28 mouse cellular contexts compared by ENCODE assay signal in genomic region chr11:53532231-53532620, GRCm38 (mm10). TPM values are rescaled to one million over a fixed set of nuclear protein-coding genes. Genes with fewer than 3 reads are reported as not detected.
DNase-seq lines count a peak whose midpoint lies in the region; ATAC-seq and TF ChIP-seq lines count a peak whose summit lies in the region.
"Had no signal": no experiment of that assay in that cellular context is flagged by ENCODE, and none has a peak within 500 bp of the region (broad histone marks: within the 10 kb centered on the region; RNA-seq: fewer than 3 reads in every experiment).

No protein-coding gene starts in this region.

- DNase-seq in layer of hippocampus, adult 2 months (ENCODE audit: low spot score in 2 of 2): no peak
- DNase-seq in layer of hippocampus, postnatal 36 days: no peak
- DNase-seq in 416B (ENCODE audit: low read depth): peak; percentile 68
- DNase-seq in ES-E14 (ENCODE audit: low read depth, low spot score): no peak
- DNase-seq in hindbrain, embryonic 14.5 days (ENCODE audit: low spot score): no peak
- no peak for DNase-seq in urinary bladder, postnatal 36 days (ENCODE audit: low spot score in 2 of 2)
- DNase-seq: adrenal gland, adult 8-10 months; heart, postnatal 10 days; kidney, adult 2 months; kidney, postnatal 25 days; lung, adult 2 months; lung, postnatal 14 days; midbrain, embryonic 14.5 days; retina, postnatal 1 day; thymus, postnatal 25 days had no signal

- H3K4me3 ChIP-seq in layer of hippocampus, adult 2 months: no peak overlapping the region
- H3K4me3 ChIP-seq in ES-E14 (ENCODE audit: insufficient read depth in 1 of 2, low read depth in 1 of 2, low read length in 2 of 2, poor library complexity in 1 of 2, severe bottlenecking in 1 of 2): no peak overlapping the region
- no peak overlapping the region for H3K4me3 ChIP-seq in hindbrain, embryonic 14.5 days (replicated peaks; ENCODE audit: low read length)
- H3K4me3 ChIP-seq: embryonic facial prominence, embryonic 10.5 days; forebrain, embryonic 15.5 days; heart, embryonic 12.5 days; hindbrain, embryonic 12.5 days had no signal

- 100% methylated on average over 1 of the region's 1 CpGs for WGBS in hindbrain, embryonic 14.5 days

- TF ChIP-seq CTCF in layer of hippocampus, adult 2 months (conservative IDR thresholded peaks at IDR 0.05): peak; percentile 46

- in situ Hi-C loops in ES-E14 (cut with MboI; ENCODE audit: low sequenced_read_pairs in 2 of 2, unreplicated experiment in 2 of 2): no loop called here

- H3K4me1 ChIP-seq in ES-E14 (ENCODE audit: control insufficient read depth in 2 of 2, insufficient read depth in 2 of 2, low read length in 2 of 2, poor library complexity in 1 of 2): peaks cover 0 to 2% of the 10 kb centered on the region in 2 experiments; a peak in 1 of 4 replicates
- 0 out of 2 replicates have a peak, but pooled peaks cover 7% of the 10 kb centered on the region for H3K4me1 ChIP-seq in hindbrain, embryonic 14.5 days (replicated peaks; ENCODE audit: control insufficient read depth, insufficient read depth, low read length)

- peaks cover 14% of the 10 kb centered on the region; the same call in 1 of the 2 replicates for H3K36me3 ChIP-seq in ES-E14 (ENCODE audit: control insufficient read depth, insufficient read depth, low read length, poor library complexity, severe bottlenecking)
- H3K36me3 ChIP-seq in hindbrain, embryonic 14.5 days (replicated peaks; ENCODE audit: control insufficient read depth, insufficient read depth): peaks cover 38% of the 10 kb centered on the region

- no peak overlapping the region for H3K4me2 ChIP-seq in hindbrain, embryonic 14.5 days (replicated peaks)
- H3K4me2 ChIP-seq: forebrain, embryonic 15.5 days; heart, embryonic 12.5 days; hindbrain, embryonic 12.5 days had no signal

- H3K27ac ChIP-seq in layer of hippocampus, adult 2 months: no peak overlapping the region
- no peak overlapping the region for H3K27ac ChIP-seq in ES-E14 (ENCODE audit: insufficient read depth, low read depth, low read length, poor library complexity, severe bottlenecking)
- no peak overlapping the region for H3K27ac ChIP-seq in hindbrain, embryonic 14.5 days
- H3K27ac ChIP-seq: embryonic facial prominence, embryonic 10.5 days; forebrain, embryonic 15.5 days; hindbrain, embryonic 12.5 days had no signal

- H3K27me3 ChIP-seq in hindbrain, embryonic 14.5 days (ENCODE audit: control insufficient read depth, insufficient read depth, low read length): no peaks in the 10 kb centered on the region
- H3K27me3 ChIP-seq: forebrain, embryonic 15.5 days; heart, embryonic 12.5 days had no signal

- peak; percentile 30; the same call in 1 of the 2 replicates for ATAC-seq in megakaryocyte, adult 5-6 weeks (ENCODE audit: poor library complexity, severe bottlenecking)
- no peak for ATAC-seq in hindbrain, embryonic 14.5 days (ENCODE audit: low FRiP score)
- ATAC-seq: forebrain, embryonic 15.5 days had no signal

- no peaks in the 10 kb centered on the region for H3K9me3 ChIP-seq in ES-E14 (ENCODE audit: control insufficient read depth, insufficient read depth, low read depth, low read length)
- no peaks in the 10 kb centered on the region for H3K9me3 ChIP-seq in hindbrain, embryonic 14.5 days (ENCODE audit: control insufficient read depth, low read length)
- H3K9me3 ChIP-seq: embryonic facial prominence, embryonic 10.5 days; forebrain, embryonic 15.5 days; heart, embryonic 12.5 days; hindbrain, embryonic 12.5 days had no signal

- H3K9ac ChIP-seq in ES-E14 (ENCODE audit: insufficient read depth, low read depth, low read length, poor library complexity, severe bottlenecking): no peak overlapping the region
- H3K9ac ChIP-seq in hindbrain, embryonic 14.5 days: no peak overlapping the region
- H3K9ac ChIP-seq: forebrain, embryonic 15.5 days; heart, embryonic 12.5 days; hindbrain, embryonic 12.5 days had no signal

TF ChIP-seq in ES-E14, 5 proteins besides CTCF, POLR2A, EP300 and RAD21:
- TF ChIP-seq HCFC1 (IDR thresholded peaks at IDR 0.05; ENCODE audit: borderline replicate concordance, insufficient read depth, low read length) (no peak), ZC3H11A (IDR thresholded peaks at IDR 0.05; ENCODE audit: borderline replicate concordance, low read depth, low read length) (no peak), MAFK (IDR thresholded peaks at IDR 0.05; ENCODE audit: insufficient read depth, low read depth, low read length) (0 out of 2 replicates have a peak, but pooled peaks have one; percentile 20), ZNF384 (IDR thresholded peaks at IDR 0.05; ENCODE audit: low read depth, low read length) (peak; percentile 88)

RNA-seq across cellular contexts. Expression of gene Sept8, which starts 13.2 kb away (rescaled TPM):
- total RNA-seq in layer of hippocampus, adult 2 months (2021): 100 to 1,000 TPM; 240 to 254 TPM
- 100 to 1,000 TPM; 256 to 257 TPM for total RNA-seq in layer of hippocampus, postnatal 36 days (2021)
- 14.3 and 16.8 TPM in 2 replicates for total RNA-seq in ES-E14 (2012; rRNA removed)
- 9.0 and 9.5 TPM in 2 replicates for total RNA-seq in megakaryocyte, adult 5-6 weeks (2015)
- 6.1 and 10.1 TPM in 2 replicates for total RNA-seq in megakaryocyte, adult 5-6 weeks (2017)
- 21.6 and 23.7 TPM in 2 replicates for polyA plus RNA-seq in hindbrain, embryonic 14.5 days (2014; fragmentation: Nextera tagmentation; extraction: Ambion mirVana)

RNA-seq across cellular contexts. Expression of gene Kif3a, which starts 35.0 kb away (rescaled TPM):
- total RNA-seq in layer of hippocampus, adult 2 months (2021): 100 to 1,000 TPM; 130 to 133 TPM
- 100 to 1,000 TPM; 131 to 139 TPM for total RNA-seq in layer of hippocampus, postnatal 36 days (2021)
- total RNA-seq in ES-E14 (2012; rRNA removed): 10.7 and 11.1 TPM in 2 replicates
- 2.5 and 4.1 TPM in 2 replicates for total RNA-seq in megakaryocyte, adult 5-6 weeks (2015)
- total RNA-seq in megakaryocyte, adult 5-6 weeks (2017): 3.3 and 5.0 TPM in 2 replicates
- 278 and 302 TPM in 2 replicates for polyA plus RNA-seq in hindbrain, embryonic 14.5 days (2014; fragmentation: Nextera tagmentation; extraction: Ambion mirVana)

RNA-seq across cellular contexts. Expression of gene Sowaha, which starts 52.2 kb away (rescaled TPM):
- 100 to 1,000 TPM; 137 to 142 TPM for total RNA-seq in layer of hippocampus, adult 2 months (2021)
- total RNA-seq in layer of hippocampus, postnatal 36 days (2021): 100 to 1,000 TPM; 140 to 143 TPM
- 0.11 and 0.13 TPM in 2 replicates for total RNA-seq in ES-E14 (2012; rRNA removed)
- total RNA-seq in megakaryocyte, adult 5-6 weeks (2015): not detected in 2 replicates
- not detected in 2 replicates for total RNA-seq in megakaryocyte, adult 5-6 weeks (2017)
- polyA plus RNA-seq in hindbrain, embryonic 14.5 days (2014; fragmentation: Nextera tagmentation; extraction: Ambion mirVana): 1.3 and 1.4 TPM in 2 replicates
- total RNA-seq: granulocyte monocyte progenitor cell, adult 5-6 weeks had no signal

RNA-seq across cellular contexts. Expression of gene Gm9945, which starts 52.3 kb away (rescaled TPM):
- 1 to 10 TPM; 2.5 to 3.4 TPM for total RNA-seq in layer of hippocampus, adult 2 months (2021)
- 1 to 10 TPM; 2.3 TPM for total RNA-seq in layer of hippocampus, postnatal 36 days (2021)
- not detected in 2 replicates for total RNA-seq in ES-E14 (2012; rRNA removed)
- not detected in 2 replicates for total RNA-seq in megakaryocyte, adult 5-6 weeks (2015)
- total RNA-seq in megakaryocyte, adult 5-6 weeks (2017): not detected in 2 replicates
- 0.36 TPM in 1 of 2 replicates, not detected in the other for polyA plus RNA-seq in hindbrain, embryonic 14.5 days (2014; fragmentation: Nextera tagmentation; extraction: Ambion mirVana)
- total RNA-seq: adrenal gland, adult 8-10 months; gastrocnemius, adult 8-10 months; granulocyte monocyte progenitor cell, adult 5-6 weeks; heart, postnatal 10 days; megakaryocyte-erythroid progenitor cell, adult 5-6 weeks had no signal
- polyA plus RNA-seq: brain, embryonic 14.5 days; heart, embryonic 12.5 days; hindbrain, embryonic 12.5 days; intestine, embryonic 14.5 days; kidney, adult 2 months; limb, embryonic 14.5 days; lung, adult 2 months; midbrain, embryonic 14.5 days; neural tube, embryonic 11.5 days; spleen, adult 2 months had no signal

Comparison
In these comparisons a context has a peak if more than half of its experiments do, and no peak if none do; other contexts are left out.
1. RNA of gene Sept8, which starts 13.2 kb away (total RNA-seq): 256 to 257 TPM in layer of hippocampus, postnatal 36 days and 240 to 254 TPM in layer of hippocampus, adult 2 months; 14.3 to 16.8 TPM in ES-E14 and 6.1 to 10.1 TPM in megakaryocyte, adult 5-6 weeks; every median in the first group is over 10 times any median in the second.
2. RNA of gene Kif3a, which starts 35.0 kb away (total RNA-seq): 131 to 139 TPM in layer of hippocampus, postnatal 36 days and 130 to 133 TPM in layer of hippocampus, adult 2 months; 10.7 to 11.1 TPM in ES-E14 and 2.5 to 5.0 TPM in megakaryocyte, adult 5-6 weeks; every median in the first group is over 10 times any median in the second.
3. RNA of gene Sowaha, which starts 52.2 kb away (total RNA-seq): 140 to 143 TPM in layer of hippocampus, postnatal 36 days and 137 to 142 TPM in layer of hippocampus, adult 2 months; 0.11 to 0.13 TPM in ES-E14 and not detected in megakaryocyte, adult 5-6 weeks; every median in the first group is over 100 times any median in the second.